Mouse (Mus musculus) heart, postnatal 0 days (tissue): ENCODE data around the gene Evi2b.

Source experiments
- CTCF ChIP-seq: IDR thresholded peaks from 2 replicates; pipeline ENCODE4 v1.5.1; 2016; ENCODE audit warnings: antibody characterized with exemption, control low read depth, low read depth
- EP300 ChIP-seq: IDR thresholded peaks from 2 replicates; pipeline ENCODE4 v1.6.1; 2016; ENCODE audit warnings: antibody characterized with exemption, low read depth

DNA sequence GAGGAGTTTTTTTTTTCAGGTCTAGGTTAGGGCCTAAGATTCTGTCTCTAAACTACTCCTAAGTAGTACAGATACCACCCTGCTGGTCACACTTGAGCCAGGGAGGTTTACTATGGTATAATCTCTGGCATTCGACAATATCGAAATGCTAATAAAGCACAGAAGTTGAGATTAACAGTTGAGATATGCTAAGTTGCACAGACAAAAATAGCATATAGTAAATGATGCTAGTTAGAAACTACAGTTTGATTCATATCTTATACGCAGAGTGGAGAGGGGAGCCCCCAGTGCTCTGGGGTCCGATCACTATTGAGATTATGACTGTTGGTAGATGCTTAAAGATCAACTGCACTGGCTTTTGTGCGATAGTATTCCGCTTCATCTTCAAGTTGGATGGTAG, 5.7 kb upstream of the Evi2b start:
- no peak for TF ChIP-seq CTCF
- TF ChIP-seq EP300, result no peak
